Mouse (Mus musculus): ENCODE results near the gene Fcmr. TPM values are rescaled to one million over a fixed set of nuclear protein-coding genes. Genes with fewer than 3 reads are reported as not detected.
A peak's percentile ranks its signal among the peaks of the same experiment; 100 is the strongest.

Fcmr gene
- polyA plus RNA-seq, 1 experiment from 2014 or later, result 0.24 TPM

- Histone ChIP-seq H3K4me1 (replicated peaks; ENCODE audit: insufficient read depth, low read length) (no peaks in the 10 kb centered on the region), H3K4me3 (replicated peaks; ENCODE audit: low read depth, low read length) (no peak overlapping the region), H3K9ac (ENCODE audit: low read depth, low read length) (no peak overlapping the region), H3K27ac (no peak overlapping the region), H3K9me3 (replicated peaks; ENCODE audit: low read length) (no peaks in the 10 kb centered on the region), H3K36me3 (ENCODE audit: insufficient read depth, low read length) (no peaks in the 10 kb centered on the region), H3K4me2 (ENCODE audit: low read length) (no peak overlapping the region), H3K27me3 (ENCODE audit: insufficient read depth, low read length) (no peaks in the 10 kb centered on the region)
- TF ChIP-seq CTCF (IDR thresholded peaks at IDR 0.05; ENCODE audit: low read depth), result no peak
- whole genome bisulfite sequencing, result 74% methylated on average over 2 of the region's 2 CpGs
- ATAC-seq (replicated peaks; ENCODE audit: low FRiP score, low read depth) (no peak), DNase-seq (ENCODE audit: low spot score) (no peak)
These were observed 9.7 kb upstream of the Fcmr start for GRCm38 (mm10) chr1:130855723-130856122.

- WGBS, result 54% methylated on average over 4 of the region's 4 CpGs
- H3K27ac ChIP-seq, result no peak overlapping the region
- TF ChIP-seq CTCF (IDR thresholded peaks at IDR 0.05; ENCODE audit: low read depth), result no peak
- H3K36me3 ChIP-seq (ENCODE audit: insufficient read depth, low read length), result no peaks in the 10 kb centered on the region
- H3K9me3 ChIP-seq (replicated peaks; ENCODE audit: low read length), result no peaks in the 10 kb centered on the region
- no peaks in the 10 kb centered on the region for H3K27me3 ChIP-seq (ENCODE audit: insufficient read depth, low read length)
- DNase-seq (ENCODE audit: low spot score) (no peak), ATAC-seq (replicated peaks; ENCODE audit: low FRiP score, low read depth) (no peak)
- H3K4me2 ChIP-seq (ENCODE audit: low read length), result no peak overlapping the region
- H3K4me1 ChIP-seq (replicated peaks; ENCODE audit: insufficient read depth, low read length), result no peaks in the 10 kb centered on the region
- H3K4me3 ChIP-seq (replicated peaks; ENCODE audit: low read depth, low read length), result no peak overlapping the region
- H3K9ac ChIP-seq (ENCODE audit: low read depth, low read length), result no peak overlapping the region
These were observed 8.0 kb upstream of the Fcmr start for GRCm38 (mm10) chr1:130857456-130857855.

- no peaks in the 10 kb centered on the region for H3K9me3 ChIP-seq (replicated peaks; ENCODE audit: low read length)
- 83% methylated on average over 4 of the region's 4 CpGs for WGBS
- no peak for ATAC-seq (replicated peaks; ENCODE audit: low FRiP score, low read depth)
These were observed 1.2 kb upstream of the Fcmr start for GRCm38 (mm10) chr1:130864238-130864637.

GRCm38 (mm10) chr1:130864741-130865140 lies 728 bp upstream of the Fcmr start:
- Histone ChIP-seq H3K27me3 (ENCODE audit: insufficient read depth, low read length) (no peaks in the 10 kb centered on the region), H3K36me3 (ENCODE audit: insufficient read depth, low read length) (no peaks in the 10 kb centered on the region), H3K9ac (ENCODE audit: low read depth, low read length) (no peak overlapping the region), H3K4me3 (replicated peaks; ENCODE audit: low read depth, low read length) (no peak overlapping the region), H3K27ac (no peak overlapping the region), H3K9me3 (replicated peaks; ENCODE audit: low read length) (no peaks in the 10 kb centered on the region), H3K4me1 (replicated peaks; ENCODE audit: insufficient read depth, low read length) (no peaks in the 10 kb centered on the region), H3K4me2 (ENCODE audit: low read length) (no peak overlapping the region)
- ATAC-seq (replicated peaks; ENCODE audit: low FRiP score, low read depth) (no peak), DNase-seq (ENCODE audit: low spot score) (no peak)
- WGBS, result 93% methylated on average over 5 of the region's 5 CpGs
- no peak for TF ChIP-seq CTCF (IDR thresholded peaks at IDR 0.05; ENCODE audit: low read depth)

More at GRCm38 (mm10) chr1:130864238-130864637, 1.2 kb upstream of the Fcmr start:
- TF ChIP-seq CTCF (IDR thresholded peaks at IDR 0.05; ENCODE audit: low read depth), result no peak
- Histone ChIP-seq H3K4me1 (replicated peaks; ENCODE audit: insufficient read depth, low read length) (no peaks in the 10 kb centered on the region), H3K4me3 (replicated peaks; ENCODE audit: low read depth, low read length) (no peak overlapping the region), H3K27ac (no peak overlapping the region), H3K27me3 (ENCODE audit: insufficient read depth, low read length) (no peaks in the 10 kb centered on the region), H3K9ac (ENCODE audit: low read depth, low read length) (no peak overlapping the region), H3K36me3 (ENCODE audit: insufficient read depth, low read length) (no peaks in the 10 kb centered on the region), H3K4me2 (ENCODE audit: low read length) (no peak overlapping the region)
- no peak for DNase-seq (ENCODE audit: low spot score)

- no peak for TF ChIP-seq CTCF (IDR thresholded peaks at IDR 0.05; ENCODE audit: low read depth)
- WGBS, result 80% methylated on average over 2 of the region's 2 CpGs
- Histone ChIP-seq H3K4me3 (replicated peaks; ENCODE audit: low read depth, low read length) (no peak overlapping the region), H3K9me3 (replicated peaks; ENCODE audit: low read length) (no peaks in the 10 kb centered on the region), H3K27me3 (ENCODE audit: insufficient read depth, low read length) (peaks cover 6% of the 10 kb centered on the region; the same call in 1 of the 2 replicates), H3K36me3 (ENCODE audit: insufficient read depth, low read length) (no peaks in the 10 kb centered on the region), H3K27ac (no peak overlapping the region), H3K4me2 (ENCODE audit: low read length) (no peak overlapping the region), H3K9ac (ENCODE audit: low read depth, low read length) (no peak overlapping the region), H3K4me1 (replicated peaks; ENCODE audit: insufficient read depth, low read length) (peaks cover under 1% of the 10 kb centered on the region; the same call in 1 of the 2 replicates)
- DNase-seq (ENCODE audit: low spot score) (no peak), ATAC-seq (replicated peaks; ENCODE audit: low FRiP score, low read depth) (no peak)
These were observed 7.4 kb downstream of the Fcmr start for GRCm38 (mm10) chr1:130872912-130873311.

GRCm38 (mm10) chr1:130875139-130875538 lies 9.7 kb downstream of the Fcmr start:
- Histone ChIP-seq H3K27me3 (ENCODE audit: insufficient read depth, low read length) (peaks cover 10% of the 10 kb centered on the region; the same call in 1 of the 2 replicates), H3K9ac (ENCODE audit: low read depth, low read length) (no peak overlapping the region), H3K9me3 (replicated peaks; ENCODE audit: low read length) (no peaks in the 10 kb centered on the region), H3K4me1 (replicated peaks; ENCODE audit: insufficient read depth, low read length) (peaks cover 5% of the 10 kb centered on the region), H3K27ac (no peak overlapping the region), H3K36me3 (ENCODE audit: insufficient read depth, low read length) (no peaks in the 10 kb centered on the region), H3K4me3 (replicated peaks; ENCODE audit: low read depth, low read length) (no peak overlapping the region), H3K4me2 (ENCODE audit: low read length) (no peak overlapping the region)
- 0 out of 2 replicates have a peak, but pooled peaks have one; percentile 30 for ATAC-seq (replicated peaks; ENCODE audit: low FRiP score, low read depth)
- 41% methylated on average over 3 of the region's 3 CpGs for WGBS
- TF ChIP-seq CTCF (IDR thresholded peaks at IDR 0.05; ENCODE audit: low read depth), result peak; percentile 83
- DNase-seq (ENCODE audit: low spot score), result peak; percentile 80

- Histone ChIP-seq H3K36me3 (ENCODE audit: insufficient read depth, low read length) (no peaks in the 10 kb centered on the region), H3K4me2 (ENCODE audit: low read length) (no peak overlapping the region), H3K27ac (no peak overlapping the region), H3K9me3 (replicated peaks; ENCODE audit: low read length) (no peaks in the 10 kb centered on the region), H3K4me1 (replicated peaks; ENCODE audit: insufficient read depth, low read length) (peaks cover 5% of the 10 kb centered on the region), H3K4me3 (replicated peaks; ENCODE audit: low read depth, low read length) (no peak overlapping the region), H3K9ac (ENCODE audit: low read depth, low read length) (no peak overlapping the region), H3K27me3 (ENCODE audit: insufficient read depth, low read length) (peaks cover 10% of the 10 kb centered on the region; the same call in 1 of the 2 replicates)
- no peak for ATAC-seq (replicated peaks; ENCODE audit: low FRiP score, low read depth)
- 78% methylated on average over 3 of the region's 3 CpGs for WGBS
- no peak for DNase-seq (ENCODE audit: low spot score)
- TF ChIP-seq CTCF (IDR thresholded peaks at IDR 0.05; ENCODE audit: low read depth), result peak; percentile 11; the same call in 1 of the 2 replicates
These were observed 10.4 kb downstream of the Fcmr start for GRCm38 (mm10) chr1:130875910-130876309.

Measured in kidney, postnatal 0 days (tissue).